Mouse (Mus musculus) ES-Bruce4 (cell line): ENCODE measurements at regions not wholly inside any gene's neighbourhood (a gene's known extent, or its start where the extent isn't known, plus 50 kb on each side); places are given as distances from the start of the nearest gene placed in this dataset.

Experiments
- CTCF ChIP-seq: IDR thresholded peaks from one replicate; pipeline ENCODE4 v1.8.1; 2011; ENCODE audit warnings: low read depth, low read length
- EP300 ChIP-seq: IDR thresholded peaks from 2 replicates; pipeline ENCODE4 v1.6.1; 2011; ENCODE audit warnings: low read depth, low read length; ENCODE audit not compliant: insufficient read depth
- POLR2A ChIP-seq: IDR thresholded peaks from one replicate; pipeline ENCODE4 v1.8.1; 2011; ENCODE audit warnings: low read length; ENCODE audit not compliant: insufficient read depth

GRCm38 (mm10) chr3:38276948-38277504 lies 207.6 kb downstream of the Ankrd50 start:
- TF ChIP-seq POLR2A (no peak), EP300 (no peak), CTCF (no peak)
